Mouse (Mus musculus) small intestine, adult 2 months (tissue): Measurements from ENCODE around the gene Itih5. TPM values are rescaled to one million over a fixed set of nuclear protein-coding genes. Genes with fewer than 3 reads are reported as not detected.

Experiments used
- H3K27ac ChIP-seq: fragments of 200-500 bp; 2 replicates; pipeline ENCODE4 v1.5.1; 2012; ENCODE audit warnings: low read depth, low read length, control low read depth, inconsistent platforms; ENCODE audit not compliant: insufficient read depth
- H3K27me3 ChIP-seq: fragments of 200-500 bp; 2 replicates; pipeline ENCODE4 v1.6.1; 2012; ENCODE audit warnings: mild to moderate bottlenecking, moderate library complexity, low read length, inconsistent platforms; ENCODE audit not compliant: control insufficient read depth, insufficient read depth
- H3K36me3 ChIP-seq: fragments of 200-500 bp; 2 replicates; pipeline ENCODE4 v1.6.1; 2012; ENCODE audit warnings: mild to moderate bottlenecking, low read length, control low read depth, inconsistent platforms; ENCODE audit not compliant: control insufficient read depth, insufficient read depth
- H3K4me1 ChIP-seq: fragments of 200-500 bp; 2 replicates; pipeline ENCODE4 v1.6.1; 2012; ENCODE audit warnings: low read length, inconsistent platforms, mixed read lengths; ENCODE audit not compliant: control insufficient read depth, insufficient read depth, insufficient read length
- H3K4me3 ChIP-seq: fragments of 200-500 bp; 2 replicates; pipeline ENCODE4 v1.5.1; 2012; ENCODE audit warnings: low read depth, mild to moderate bottlenecking, control low read depth, inconsistent platforms, low read length, moderate library complexity
- CTCF ChIP-seq: fragments of 200-500 bp; IDR thresholded peaks from 2 replicates; pipeline ENCODE4 v1.5.1; 2012; ENCODE audit warnings: low read depth, mild to moderate bottlenecking, control low read depth, inconsistent platforms, low read length, moderate library complexity, mixed read lengths; ENCODE audit not compliant: insufficient replicate concordance, insufficient read length; ENCODE audit errors: extremely low read depth
- POLR2A ChIP-seq: fragments of 200-500 bp; IDR thresholded peaks from 2 replicates; pipeline ENCODE4 v1.6.1; 2012; ENCODE audit warnings: low read depth, mild to moderate bottlenecking, control low read depth, inconsistent platforms, low read length, moderate library complexity
- WGBS: fragments of 180-500 bp; shearing (Covaris S2); methylation state at CpG from one replicate; pipeline ENCODE4 v1.1.7; 2018; 5-methylcytosine and 5-hydroxymethylcytosine counted together
- polyA plus RNA-seq: library from polyadenylated mRNA; depleted of rRNA; stranded (reverse); fragments of >200 nt; gene quantifications from 2 replicates; pipeline ENCODE4 v1.2.3, GENCODE M21; 2012

Itih5 gene
- polyA plus RNA-seq, 1 experiment, result 4.7 TPM

DNA sequence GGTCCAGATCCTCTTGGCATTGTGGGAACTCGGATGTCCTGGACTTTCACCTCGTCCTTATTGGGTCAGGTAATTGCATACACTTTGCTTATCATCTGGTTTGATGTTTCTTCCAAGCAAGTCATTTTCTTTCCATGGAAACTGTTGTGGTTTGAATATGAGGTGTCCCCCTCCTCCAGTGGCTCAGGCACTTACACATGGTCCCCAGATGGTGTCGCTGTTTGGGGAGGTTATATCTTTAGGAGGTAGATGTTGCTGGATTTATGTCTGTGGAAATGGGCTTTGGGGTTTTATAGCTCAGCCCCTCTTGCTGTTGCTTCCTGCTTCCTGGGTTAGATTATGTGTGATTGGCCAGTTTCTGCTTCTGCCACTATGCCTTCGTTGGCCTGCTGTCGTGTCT, 103.6 kb downstream of the Itih5 start:
- H3K27ac ChIP-seq, result no peak overlapping the region
- H3K4me3 ChIP-seq, result no peak overlapping the region
- 59% methylated on average over 5 of the region's 5 CpGs for WGBS
- no peaks in the 10 kb centered on the region for H3K27me3 ChIP-seq
- TF ChIP-seq CTCF (no peak), POLR2A (no peak)
- H3K36me3 ChIP-seq, result no peaks in the 10 kb centered on the region
- H3K4me1 ChIP-seq, result no peaks in the 10 kb centered on the region

- WGBS, result 44% methylated on average over 5 of the region's 5 CpGs
- TF ChIP-seq CTCF, result no peak
- no peak for TF ChIP-seq POLR2A
- H3K4me1 ChIP-seq, result no peaks in the 10 kb centered on the region
- no peaks in the 10 kb centered on the region for H3K27me3 ChIP-seq
- H3K4me3 ChIP-seq, result no peak overlapping the region
- no peaks in the 10 kb centered on the region for H3K36me3 ChIP-seq
- no peak overlapping the region for H3K27ac ChIP-seq
These were observed 104.9 kb downstream of the Itih5 start for GRCm38 (mm10) chr2:10258312-10258711.

DNA sequence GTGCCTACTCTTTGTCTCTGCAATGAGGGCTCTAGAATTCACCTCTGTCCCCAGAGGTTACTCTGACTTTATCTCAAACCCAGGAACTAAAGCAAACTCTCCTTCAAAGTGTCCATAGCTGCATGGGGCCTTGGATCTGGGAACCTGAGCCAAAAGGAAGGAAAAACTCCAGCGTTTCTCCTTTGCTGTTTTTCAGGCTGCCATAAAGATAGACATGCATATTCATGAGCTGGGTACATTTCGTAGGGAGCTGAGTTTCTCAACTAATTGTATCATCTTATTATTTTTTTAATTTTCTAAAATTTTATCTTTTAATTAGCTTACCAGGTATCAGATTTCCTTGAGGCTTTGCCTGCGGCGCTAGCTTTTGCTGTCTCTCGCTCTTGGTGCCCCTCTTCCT, 106.7 kb downstream of the Itih5 start:
- Histone ChIP-seq H3K4me3 (no peak overlapping the region), H3K36me3 (no peaks in the 10 kb centered on the region), H3K27ac (no peak overlapping the region), H3K27me3 (no peaks in the 10 kb centered on the region), H3K4me1 (no peaks in the 10 kb centered on the region)
- TF ChIP-seq CTCF (no peak), POLR2A (no peak)
- 73% methylated on average over 5 of the region's 5 CpGs for WGBS

GRCm38 (mm10) chr2:10261337-10261736, 108.0 kb downstream of the Itih5 start:
- Histone ChIP-seq H3K36me3 (no peaks in the 10 kb centered on the region), H3K4me3 (no peak overlapping the region), H3K27me3 (no peaks in the 10 kb centered on the region), H3K4me1 (no peaks in the 10 kb centered on the region), H3K27ac (no peak overlapping the region)
- TF ChIP-seq CTCF (no peak), POLR2A (no peak)
- WGBS, result 73% methylated on average over 5 of the region's 5 CpGs

GRCm38 (mm10) chr2:10262722-10263121, 109.4 kb downstream of the Itih5 start:
- H3K4me3 ChIP-seq, result no peak overlapping the region
- no peak overlapping the region for H3K27ac ChIP-seq
- WGBS, result 49% methylated on average over 5 of the region's 5 CpGs
- H3K27me3 ChIP-seq, result no peaks in the 10 kb centered on the region
- no peaks in the 10 kb centered on the region for H3K36me3 ChIP-seq
- no peaks in the 10 kb centered on the region for H3K4me1 ChIP-seq
- no peak for TF ChIP-seq POLR2A
- TF ChIP-seq CTCF, result no peak

GRCm38 (mm10) chr2:10263909-10264489, 110.6 kb downstream of the Itih5 start:
- Histone ChIP-seq H3K27ac (no peak overlapping the region), H3K27me3 (no peaks in the 10 kb centered on the region), H3K4me1 (no peaks in the 10 kb centered on the region), H3K36me3 (no peaks in the 10 kb centered on the region), H3K4me3 (no peak overlapping the region)
- 43% methylated on average over 7 of the region's 7 CpGs for WGBS
- no peak for TF ChIP-seq CTCF
- TF ChIP-seq POLR2A, result no peak

- no peak overlapping the region for H3K4me3 ChIP-seq
- TF ChIP-seq CTCF (no peak), POLR2A (no peak)
These were observed 112.5 kb downstream of the Itih5 start for GRCm38 (mm10) chr2:10265881-10266280.

More at GRCm38 (mm10) chr2:10265881-10266280, 112.5 kb downstream of the Itih5 start:
- H3K27me3 ChIP-seq, result no peaks in the 10 kb centered on the region
- no peak overlapping the region for H3K27ac ChIP-seq
- no peaks in the 10 kb centered on the region for H3K36me3 ChIP-seq
- 75% methylated on average over 5 of the region's 5 CpGs for WGBS
- H3K4me1 ChIP-seq, result no peaks in the 10 kb centered on the region
